Mouse (Mus musculus): ENCODE data around the gene Epdr1.

DNA sequence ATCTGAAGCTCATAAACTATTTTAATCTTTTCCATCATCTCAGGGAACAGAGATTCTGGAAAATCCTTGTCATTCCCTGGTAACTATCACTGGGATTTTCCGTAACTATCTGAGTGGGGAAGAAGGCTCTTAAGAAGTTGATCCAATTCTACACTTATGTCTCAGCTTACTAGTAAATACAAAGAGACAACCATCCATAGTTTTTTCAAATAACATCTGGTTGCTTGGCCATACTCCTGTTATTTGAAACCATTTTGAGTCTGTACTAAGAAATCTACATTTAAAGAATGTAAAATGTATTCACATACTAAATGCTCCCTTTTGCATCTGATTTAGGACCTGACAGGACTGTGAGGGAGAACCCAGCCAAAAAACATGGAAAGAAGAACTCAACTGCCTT, 6.3 kb downstream of the Epdr1 start:
- TF ChIP-seq EP300 (IDR thresholded peaks at IDR 0.05; ENCODE audit: low read depth) (no peak), CTCF (IDR thresholded peaks at IDR 0.05; ENCODE audit: low read depth) (no peak)

Data from liver, embryonic 14.5 days (tissue).